Mouse (Mus musculus) spleen, adult 18-20 months (tissue): ENCODE results near the gene Tmem147.
"Not testable (repeated sequence)": the region's sequence is repeated elsewhere in the genome, so short reads cannot be mapped to it uniquely, and the experiment has no call there.

Experiments
- DNase-seq, 2 experiments: peaks; one replicate each; pipeline ENCODE4 v3.0.0; 2022; ENCODE audit warnings: mixed read lengths in 2 of 2

Tmem147 gene

DNA sequence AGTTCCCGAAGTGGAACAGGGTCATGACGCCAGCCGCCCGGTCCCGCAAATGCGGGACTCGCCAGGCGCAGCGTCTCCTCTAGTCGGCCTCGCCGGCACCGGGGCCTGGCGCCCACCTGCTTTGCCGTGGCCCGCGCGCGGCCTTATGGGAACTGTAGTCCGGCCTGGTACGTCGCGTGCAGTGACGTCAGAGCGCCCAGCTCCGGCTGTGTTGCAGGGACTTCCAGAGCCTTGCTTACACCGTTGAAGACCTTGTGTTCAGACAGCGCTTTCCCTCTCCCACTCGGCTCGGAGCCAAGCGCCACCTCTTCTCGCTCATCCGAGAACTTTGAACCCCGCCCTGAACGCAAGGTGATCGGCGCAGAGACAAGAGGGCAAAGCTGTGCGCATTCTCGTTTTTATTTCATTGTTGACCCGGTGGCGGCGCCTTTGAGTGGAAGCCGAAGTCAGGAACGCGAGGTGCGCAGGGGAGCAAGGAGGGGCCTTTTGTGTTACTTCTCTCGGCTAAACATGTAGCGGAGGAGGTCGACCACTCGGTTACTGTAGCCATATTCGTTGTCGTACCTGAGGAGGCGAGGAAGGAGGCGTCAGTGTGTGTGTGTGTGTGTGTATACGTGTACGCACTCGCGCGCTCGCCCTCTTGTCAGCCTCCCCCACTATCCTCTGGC is at the start of gene Tmem147:
Gene Tmem147 (minus strand): TSS at position 145 of the 668 bp plus-strand sequence.
- peak; percentile 87 to 96 for DNase-seq

DNA sequence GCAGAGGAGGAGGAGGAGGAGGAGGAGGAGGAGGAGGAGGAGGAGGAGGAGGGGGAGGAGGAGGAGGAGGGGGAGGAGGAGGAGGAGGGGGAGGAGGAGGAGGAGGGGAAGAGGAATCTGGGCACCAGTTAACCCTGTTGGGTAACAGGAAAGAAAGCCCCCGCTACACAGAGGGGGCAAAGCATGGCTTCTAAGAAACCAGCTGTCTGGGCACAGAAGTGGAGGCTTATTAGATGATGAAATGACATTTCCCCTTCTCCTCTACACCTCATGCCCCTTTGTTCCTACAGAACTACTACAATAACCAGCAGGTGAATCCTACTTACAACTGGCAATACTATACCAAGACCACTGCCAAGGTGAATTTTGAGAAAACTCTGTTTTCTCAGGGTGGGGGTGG is 48.6 kb upstream of the Tmem147 start:
- DNase-seq, result no peak

DNA sequence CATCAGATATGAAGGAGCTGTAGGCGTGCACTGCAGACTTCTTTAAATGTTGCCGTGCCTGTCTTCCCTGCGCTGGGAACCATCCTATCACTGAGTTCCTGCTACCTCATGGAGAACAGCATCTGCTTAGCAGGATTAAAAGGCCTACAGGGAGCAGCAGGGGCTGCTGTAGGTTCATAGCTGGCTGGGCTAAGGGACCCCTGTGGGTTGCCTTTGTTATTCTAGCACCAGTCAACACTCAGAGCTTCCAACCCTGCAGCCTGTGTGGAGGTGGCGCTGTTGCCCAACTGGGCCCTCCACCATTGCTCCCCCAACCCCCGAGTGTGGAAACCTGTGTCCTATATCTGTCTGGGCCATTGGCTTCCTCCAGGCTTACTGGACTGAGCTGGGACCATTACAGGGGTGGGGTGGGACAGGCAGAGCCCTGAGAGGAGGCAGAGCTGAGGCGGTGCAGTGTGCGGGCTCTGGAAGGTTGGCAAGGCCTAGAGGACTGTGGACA is 47.8 kb upstream of the Tmem147 start:
- DNase-seq, result no peak

GRCm38 (mm10) chr7:30776104-30776503 is 46.8 kb upstream of the Tmem147 start:
- DNase-seq, result no peak

DNA sequence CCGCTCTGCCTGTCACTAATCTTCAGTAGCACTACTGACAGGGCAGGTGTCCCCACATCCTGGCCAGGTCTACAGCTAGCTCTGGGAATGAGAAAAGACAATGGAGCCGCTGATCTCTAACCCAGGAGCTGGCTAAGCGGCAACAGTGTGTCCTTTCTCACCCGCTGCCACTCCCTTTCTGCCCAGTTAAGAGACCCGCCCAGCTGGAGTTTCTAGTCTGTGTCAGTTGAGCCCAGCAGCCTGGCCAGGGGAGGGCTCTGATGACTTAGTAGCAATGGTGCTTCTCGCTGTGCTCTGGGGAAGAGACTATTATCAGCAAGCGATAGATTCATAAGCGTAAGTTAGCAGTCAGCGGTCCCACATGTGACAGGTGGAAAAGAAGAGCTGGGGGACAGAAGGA is 39.9 kb upstream of the Tmem147 start:
- peak in 1 of 2 experiments; percentile 16 for DNase-seq

GRCm38 (mm10) chr7:30766408-30766807 is 37.1 kb upstream of the Tmem147 start:
- DNase-seq, result no peak

- DNase-seq, result no peak
Observed at GRCm38 (mm10) chr7:30765173-30765572, 35.8 kb upstream of the Tmem147 start.

DNA sequence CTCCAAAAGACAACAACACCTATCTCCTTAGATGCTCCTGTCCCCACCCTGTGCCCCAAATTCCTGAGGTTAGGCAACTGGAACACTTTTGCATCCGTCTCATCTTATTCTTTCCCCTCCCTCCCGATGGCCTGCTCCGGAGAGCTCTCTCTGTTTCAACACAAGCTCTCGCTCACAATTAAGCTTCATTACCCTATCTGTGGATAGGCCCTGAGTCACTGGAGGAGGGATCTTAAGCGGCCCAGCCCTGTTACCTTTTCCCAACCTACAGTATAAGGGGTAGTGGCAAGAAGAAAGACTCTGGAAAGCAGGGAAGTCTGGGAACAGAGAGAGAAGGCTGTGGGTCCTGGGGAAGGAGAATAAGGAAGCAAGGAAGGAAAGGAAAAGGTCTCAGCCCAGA is 34.1 kb upstream of the Tmem147 start, which contains the start of gene Dmkn:
Gene Dmkn (plus strand): TSS at position 301 of the 400 bp plus-strand sequence.
- no peak for DNase-seq

DNA sequence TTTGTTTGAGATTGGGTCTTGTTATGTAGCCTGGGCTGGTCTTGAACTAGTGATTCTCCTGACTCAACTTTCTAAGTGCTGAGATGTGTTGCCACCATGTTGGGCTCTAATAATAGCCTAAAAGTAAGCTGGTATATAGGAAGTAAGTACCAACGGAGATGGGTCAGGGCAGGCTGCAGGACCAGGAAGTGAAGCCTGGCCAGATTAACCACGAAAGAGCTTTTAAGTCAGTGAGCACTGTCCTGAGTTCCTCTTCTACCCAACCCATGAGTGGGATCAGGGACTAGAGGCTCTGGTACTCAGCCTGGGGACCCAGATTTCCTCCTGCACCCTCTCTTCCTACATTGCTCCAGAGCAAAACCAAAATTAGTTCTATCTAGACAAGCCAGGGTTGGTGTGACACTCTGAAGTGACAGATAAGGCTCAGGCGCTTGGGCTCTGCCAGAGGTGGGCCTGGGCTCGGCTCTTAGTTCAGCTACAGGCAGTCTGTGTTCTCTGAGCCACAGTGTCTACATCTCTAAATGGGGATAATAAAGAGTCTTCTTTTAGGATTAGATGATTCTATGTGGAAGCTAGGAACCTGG is 32.5 kb upstream of the Tmem147 start:
- no peak for DNase-seq

- peak in 1 of 2 experiments; percentile 37 for DNase-seq
Observed at GRCm38 (mm10) chr7:30758853-30759252, 29.5 kb upstream of the Tmem147 start.

DNA sequence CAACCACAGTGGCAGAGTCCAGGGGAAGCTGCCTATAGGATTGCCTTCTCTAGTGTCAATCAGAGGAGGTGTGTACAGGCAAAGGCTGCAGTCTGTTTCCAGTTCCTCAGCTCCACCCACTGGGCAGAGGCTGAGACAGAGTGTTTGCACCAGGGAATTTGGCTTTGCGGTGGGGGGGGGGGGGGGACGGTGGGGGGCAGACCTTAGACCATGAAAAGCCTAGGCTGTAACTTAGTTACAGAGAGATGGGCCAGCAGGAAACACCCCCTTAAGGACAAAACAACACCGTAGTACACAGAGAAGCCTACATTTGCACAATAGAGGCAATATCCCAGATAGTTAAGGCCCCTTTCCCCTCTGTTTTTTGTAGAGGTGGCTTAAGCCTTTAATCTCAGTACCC is 27.7 kb upstream of the Tmem147 start:
- no peak for DNase-seq

DNA sequence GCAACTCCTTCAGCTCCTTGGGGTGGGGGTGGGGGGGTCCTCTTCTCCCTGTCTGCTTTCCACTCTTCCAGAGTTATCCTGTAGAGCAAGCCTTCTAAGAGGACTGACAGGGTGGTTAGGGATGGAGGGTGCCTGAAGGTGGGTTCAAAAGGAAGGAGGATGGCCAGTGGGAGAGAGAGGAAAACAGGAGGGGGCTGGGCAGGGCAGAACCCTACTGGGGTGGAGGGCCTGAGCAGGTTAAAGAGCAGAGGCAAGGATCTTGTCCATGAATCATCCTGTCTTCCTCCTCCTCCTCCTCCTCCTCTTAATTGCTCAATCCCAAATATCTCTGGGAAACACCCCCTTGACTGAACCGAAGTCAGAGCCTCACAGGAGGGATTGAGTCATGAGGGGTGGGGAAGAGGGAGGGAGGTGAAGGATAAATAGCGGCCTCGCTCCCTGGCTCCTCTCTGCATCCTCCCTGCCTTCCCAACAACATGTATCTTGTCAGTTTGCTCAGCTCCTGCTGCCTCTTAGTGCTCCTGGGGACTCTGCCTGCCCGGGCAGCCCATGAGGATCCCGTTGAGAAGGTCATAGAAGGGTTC is 21.8 kb upstream of the Tmem147 start, which contains the start of gene Sbsn:
Gene Sbsn (plus strand): TSS at position 386 of the 584 bp plus-strand sequence.
- DNase-seq, result no peak

GRCm38 (mm10) chr7:30749824-30750606 is 20.7 kb upstream of the Tmem147 start:
- no peak for DNase-seq

GRCm38 (mm10) chr7:30747525-30748204 is 18.3 kb upstream of the Tmem147 start:
- DNase-seq, result no peak

DNA sequence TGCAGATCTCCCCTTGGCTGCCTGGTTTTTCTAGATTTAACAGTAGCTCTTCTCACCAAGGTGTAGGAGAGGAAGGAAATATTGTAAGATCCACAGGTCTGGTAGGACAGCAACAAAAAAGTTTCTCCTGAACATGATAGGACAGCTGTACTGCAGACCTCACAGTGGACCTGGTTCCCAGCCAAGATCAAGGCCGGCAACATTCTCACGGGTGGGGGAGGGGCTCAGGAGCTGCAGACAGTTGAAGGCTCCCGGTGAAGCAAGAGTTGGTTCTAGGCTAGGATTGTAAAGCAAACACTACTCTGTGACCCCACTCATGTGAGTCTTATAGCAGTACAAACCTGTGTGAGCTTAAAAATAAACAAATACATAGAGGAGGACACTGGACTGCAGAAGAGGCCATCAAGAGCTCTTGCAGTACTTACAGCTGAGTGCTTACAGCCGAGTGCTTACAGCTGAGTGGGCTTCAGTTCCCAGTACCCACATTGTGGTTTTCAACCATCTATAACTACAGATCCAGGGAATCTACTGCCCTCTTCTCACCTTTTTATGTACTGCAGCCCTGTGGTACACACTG is 14.8 kb upstream of the Tmem147 start:
- DNase-seq, result no peak

- DNase-seq, result not testable (repeated sequence)
Observed at GRCm38 (mm10) chr7:30743617-30744016, 14.3 kb upstream of the Tmem147 start, which contains the start of gene Gapdhs. Gene Gapdhs, minus strand, starts transcription at chr7:30743681.

DNA sequence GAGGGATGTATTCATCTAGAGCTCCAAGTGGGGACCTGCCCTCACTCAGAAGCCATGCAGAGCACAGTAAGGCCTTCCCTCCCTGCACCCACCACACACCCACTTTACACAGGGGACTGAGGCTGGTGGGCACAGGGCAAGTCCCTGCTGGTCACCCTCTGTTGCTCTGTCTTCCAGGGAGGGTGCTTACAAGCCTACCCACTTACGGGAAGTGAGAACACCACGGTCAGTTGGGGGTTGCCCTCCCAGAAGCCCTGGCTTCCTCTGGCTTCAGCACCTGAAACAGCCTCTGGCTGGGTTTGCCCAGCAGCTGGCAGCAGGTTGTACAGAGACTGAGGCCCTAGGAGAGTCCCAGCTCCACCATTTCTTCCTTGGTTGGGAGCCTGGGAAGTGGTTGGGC is 13.2 kb upstream of the Tmem147 start:
- DNase-seq, result peak; percentile 12 to 19

DNA sequence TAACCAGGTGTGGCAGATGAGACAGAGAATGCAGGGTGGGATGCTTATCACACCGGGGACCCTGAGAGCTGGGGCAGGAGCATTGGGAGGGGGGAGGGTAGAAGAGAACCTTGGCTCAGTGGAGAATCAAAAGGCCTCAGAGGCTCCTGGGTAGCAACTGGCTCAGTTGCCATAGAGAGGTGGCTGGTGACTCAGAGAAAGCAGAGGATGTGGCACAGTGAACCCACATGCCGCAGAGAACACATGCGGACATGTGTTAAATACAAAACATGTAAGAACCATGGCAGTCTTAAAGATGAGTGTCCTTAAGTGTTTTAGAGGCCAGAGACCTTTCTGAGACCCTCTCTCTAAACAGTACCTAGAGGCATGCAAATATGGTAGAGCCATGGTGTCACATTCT is 6.9 kb upstream of the Tmem147 start:
- no peak for DNase-seq

DNA sequence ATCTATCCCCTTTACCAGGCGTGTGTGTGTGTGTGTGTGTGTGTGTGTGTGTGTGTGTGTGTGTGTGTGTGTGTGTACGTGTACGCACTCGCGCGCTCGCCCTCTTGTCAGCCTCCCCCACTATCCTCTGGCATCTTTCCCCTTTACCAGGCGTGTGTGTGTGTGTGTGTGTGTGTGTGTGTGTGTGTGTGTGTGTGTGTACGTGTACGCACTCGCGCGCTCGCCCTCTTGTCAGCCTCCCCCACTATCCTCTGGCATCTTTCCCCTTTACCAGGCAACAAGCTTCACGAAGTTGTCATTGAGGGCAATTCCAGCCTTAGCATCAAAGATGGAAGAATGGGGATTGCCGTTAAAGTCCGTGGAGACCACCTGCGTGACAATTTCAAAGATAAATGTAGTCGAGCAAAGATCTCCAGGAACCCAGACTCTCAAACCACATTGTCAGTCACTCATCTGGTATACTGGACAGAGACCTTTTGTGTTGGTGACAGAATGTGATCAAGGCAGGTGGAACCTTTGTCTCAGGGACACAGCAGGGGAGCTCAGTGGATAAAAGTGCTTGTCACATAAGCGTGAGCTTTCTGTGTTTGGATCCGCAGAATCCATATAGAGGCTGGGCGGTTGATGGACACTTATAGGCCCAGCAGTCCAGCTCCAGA is 853 bp upstream of the Tmem147 start:
- DNase-seq, result not testable (repeated sequence)

- no peak for DNase-seq
Observed at GRCm38 (mm10) chr7:30728739-30729395, 473 bp downstream of the Tmem147 start.

- no peak for DNase-seq
Observed at GRCm38 (mm10) chr7:30728214-30728613, 1.1 kb downstream of the Tmem147 start.
